Mouse (Mus musculus) neural tube, embryonic 11.5 days (tissue): Measurements from ENCODE around the gene Gps2. TPM values are rescaled to one million over a fixed set of nuclear protein-coding genes. Genes with fewer than 3 reads are reported as not detected.

Experiments
- ATAC-seq: fragments of 200-750 bp; cut with Nextera tagmentation; 2 replicates; pipeline ENCODE4 v1.8.0; 2017; ENCODE audit warnings: moderate number of reproducible peaks, mild to moderate bottlenecking, moderate TSS enrichment, moderate library complexity; ENCODE audit not compliant: insufficient read depth, low FRiP score, low TSS enrichment
- DNase-seq: peaks from one replicate; pipeline ENCODE4 v3.0.0-alpha.2; 2015; ENCODE audit warnings: low spot score
- H3K27ac ChIP-seq: fragments of 300-500 bp; sonication (generic); 2 replicates; pipeline ENCODE4 v1.5.1; 2014; ENCODE audit warnings: low read depth, mild to moderate bottlenecking, low read length
- H3K27me3 ChIP-seq: fragments of 300-500 bp; sonication (generic); 2 replicates; pipeline ENCODE4 v1.6.1; 2014; ENCODE audit warnings: mild to moderate bottlenecking, low read length, mixed read lengths; ENCODE audit not compliant: control insufficient read depth, insufficient read depth
- H3K36me3 ChIP-seq: fragments of 300-500 bp; sonication (generic); 2 replicates; pipeline ENCODE4 v1.6.1; 2014; ENCODE audit warnings: mild to moderate bottlenecking, low read length, moderate library complexity, mixed read lengths; ENCODE audit not compliant: control insufficient read depth, insufficient read depth
- H3K4me1 ChIP-seq: fragments of 300-500 bp; sonication (generic); 2 replicates; pipeline ENCODE4 v1.6.1; 2014; ENCODE audit warnings: low read length, mixed read lengths; ENCODE audit not compliant: control insufficient read depth, insufficient read depth
- H3K4me2 ChIP-seq: fragments of 300-500 bp; sonication (generic); 2 replicates; pipeline ENCODE4 v1.6.1; 2014; ENCODE audit warnings: low read depth, mild to moderate bottlenecking, moderate library complexity
- H3K4me3 ChIP-seq: fragments of 300-500 bp; sonication (generic); 2 replicates; pipeline ENCODE4 v1.5.1; 2014; ENCODE audit warnings: low read depth, low read length
- H3K9ac ChIP-seq: fragments of 300-500 bp; sonication (generic); 2 replicates; pipeline ENCODE4 v1.6.1; 2014; ENCODE audit warnings: mild to moderate bottlenecking, low read length
- H3K9me3 ChIP-seq: fragments of 300-500 bp; sonication (generic); 2 replicates; pipeline ENCODE4 v1.6.1; 2016; ENCODE audit warnings: low read length; ENCODE audit not compliant: control insufficient read depth
- WGBS: fragments of 180-500 bp; shearing (Covaris S2); extraction: QIAGEN DNeasy Blood & Tissue Kit; methylation state at CpG from one replicate; pipeline ENCODE4 v1.1.7; 2014; 5-methylcytosine and 5-hydroxymethylcytosine counted together
- polyA plus RNA-seq: library from polyadenylated mRNA; unstranded; fragments of >200 nt; fragmentation: Nextera tagmentation; extraction: Ambion mirVana; gene quantifications from 2 replicates; pipeline ENCODE4 v1.2.1, GENCODE M21; 2014

Gps2 gene
- polyA plus RNA-seq, 1 experiment from 2014 or later = 84.0 TPM

DNA sequence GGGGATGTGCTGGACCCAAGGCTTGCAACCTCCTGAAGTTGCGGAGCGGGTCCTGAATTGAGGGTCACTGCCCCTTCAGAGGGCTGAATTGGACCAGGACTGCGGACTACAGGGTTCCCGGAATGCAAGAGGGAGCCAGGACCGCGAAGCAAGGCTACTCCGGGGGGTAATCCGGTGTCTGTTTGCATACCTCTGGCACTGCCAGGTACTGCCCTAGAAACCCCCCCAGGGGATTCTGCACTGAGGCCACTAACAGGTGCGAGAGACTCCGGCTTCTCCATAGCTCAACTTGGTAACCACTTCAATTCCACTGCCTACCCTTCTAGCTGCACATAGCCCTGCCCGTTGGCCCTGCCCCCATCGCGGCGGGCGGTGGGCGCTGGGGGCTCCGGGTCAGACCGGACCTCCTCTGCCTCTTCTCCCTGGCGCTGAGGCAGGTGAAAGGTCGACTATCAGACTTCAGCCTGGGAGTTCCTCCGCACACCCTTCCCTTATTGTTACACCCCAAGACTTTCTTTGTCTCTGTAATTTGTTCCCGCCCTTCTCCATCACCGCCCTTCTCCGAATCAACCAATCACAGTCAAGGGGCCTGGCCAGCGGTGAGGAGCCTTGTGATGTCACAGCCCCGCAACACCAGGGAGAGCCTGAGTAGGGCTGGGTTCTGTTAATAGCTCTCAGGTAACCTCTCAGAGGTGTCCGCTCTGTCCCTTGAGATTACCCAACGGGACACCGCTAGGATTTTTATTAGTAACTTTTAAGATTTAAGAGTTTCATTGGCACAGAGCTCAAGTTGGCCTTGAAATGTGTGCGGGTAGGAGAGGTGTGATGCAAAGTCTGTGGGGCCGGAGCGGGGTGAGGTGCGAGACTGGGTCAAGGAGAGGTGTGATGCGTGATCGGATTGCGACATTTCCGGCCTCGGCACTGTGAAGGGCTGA, 12.9 kb upstream of the Gps2 start, which contains the start of the genes 2810408A11Rik and Neurl4:
Gene 2810408A11Rik, minus strand, starts transcription at position 517 of the 935 bp plus-strand sequence.
Gene Neurl4, plus strand, starts transcription at position 602 of the 935 bp plus-strand sequence.
- Histone ChIP-seq H3K4me1 (peaks cover 10% of the 10 kb centered on the region), H3K36me3 (peaks cover 10% of the 10 kb centered on the region), H3K9me3 (no peaks in the 10 kb centered on the region), H3K4me3 (peak within 1 kb of the TSS; percentile 96), H3K27me3 (no peaks in the 10 kb centered on the region), H3K27ac (peak within 1 kb of the TSS; percentile 95), H3K9ac (peak within 1 kb of the TSS; percentile 98), H3K4me2 (peak within 1 kb of the TSS; percentile 98)
- peak; percentile 96 for ATAC-seq
- peak; percentile 89 for DNase-seq
- WGBS = under 1% methylated on average over 38 of the region's 38 CpGs

GRCm38 (mm10) chr11:69901406-69901846, 12.3 kb upstream of the Gps2 start:
- peak; percentile 72 for ATAC-seq
- Histone ChIP-seq H3K9me3 (no peaks in the 10 kb centered on the region), H3K4me2 (peak overlapping the region; percentile 98), H3K27ac (peak overlapping the region; percentile 95), H3K4me3 (peak overlapping the region; percentile 96), H3K9ac (peak overlapping the region; percentile 98), H3K27me3 (no peaks in the 10 kb centered on the region), H3K4me1 (peaks cover 10% of the 10 kb centered on the region), H3K36me3 (peaks cover 16% of the 10 kb centered on the region)
- WGBS = under 1% methylated on average over 42 of the region's 42 CpGs
- peak; percentile 97 for DNase-seq

DNA sequence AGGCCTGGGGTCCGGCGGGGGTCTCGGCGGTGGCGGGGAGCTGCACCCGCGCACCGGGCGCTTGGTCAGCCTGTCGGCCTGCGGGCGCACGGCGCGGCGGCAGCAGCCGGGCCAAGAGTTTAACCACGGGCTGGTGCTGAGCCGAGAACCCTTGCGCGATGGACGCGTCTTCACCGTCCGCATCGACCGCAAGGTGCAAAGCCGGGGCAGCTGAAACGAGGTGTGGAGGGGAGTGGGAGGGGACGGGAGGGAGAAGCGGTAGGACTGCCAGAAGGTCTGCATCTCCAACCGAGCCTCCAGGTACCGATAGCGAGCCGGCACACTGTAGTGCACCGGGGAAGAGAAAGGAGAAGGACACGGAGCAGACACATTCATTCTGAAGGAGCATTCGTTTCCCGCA, 11.7 kb upstream of the Gps2 start:
- H3K4me3 ChIP-seq = peak overlapping the region; percentile 96
- peak overlapping the region; percentile 98 for H3K9ac ChIP-seq
- no peaks in the 10 kb centered on the region for H3K27me3 ChIP-seq
- ATAC-seq (no peak; the same call in 1 of the 2 replicates), DNase-seq (peak; percentile 23)
- H3K36me3 ChIP-seq = peaks cover 22% of the 10 kb centered on the region
- no peaks in the 10 kb centered on the region for H3K9me3 ChIP-seq
- H3K27ac ChIP-seq = peak overlapping the region; percentile 95
- under 1% methylated on average over 37 of the region's 39 CpGs for WGBS
- peak overlapping the region; percentile 98 for H3K4me2 ChIP-seq
- H3K4me1 ChIP-seq = peaks cover 10% of the 10 kb centered on the region

GRCm38 (mm10) chr11:69902972-69903371, 10.7 kb upstream of the Gps2 start:
- no peak for ATAC-seq
- no peak overlapping the region for H3K27ac ChIP-seq
- 90% methylated on average over 13 of the region's 13 CpGs for WGBS

GRCm38 (mm10) chr11:69904311-69904710, 9.4 kb upstream of the Gps2 start:
- Histone ChIP-seq H3K36me3 (peaks cover 39% of the 10 kb centered on the region), H3K4me2 (no peak overlapping the region), H3K4me1 (peaks cover 10% of the 10 kb centered on the region), H3K4me3 (no peak overlapping the region), H3K27me3 (no peaks in the 10 kb centered on the region), H3K27ac (no peak overlapping the region), H3K9ac (no peak overlapping the region), H3K9me3 (no peaks in the 10 kb centered on the region)
- WGBS = 95% methylated on average over 9 of the region's 9 CpGs
- DNase-seq (no peak), ATAC-seq (no peak)

More at GRCm38 (mm10) chr11:69902972-69903371, 10.7 kb upstream of the Gps2 start:
- H3K4me3 ChIP-seq = peak overlapping the region; percentile 96; the same call in 1 of the 2 replicates
- H3K9ac ChIP-seq = 0 out of 2 replicates have a peak overlapping the region, but pooled peaks have one; percentile 98
- no peak for DNase-seq
- peak overlapping the region; percentile 98 for H3K4me2 ChIP-seq
- H3K4me1 ChIP-seq = peaks cover 10% of the 10 kb centered on the region
- H3K9me3 ChIP-seq = no peaks in the 10 kb centered on the region
- peaks cover 31% of the 10 kb centered on the region for H3K36me3 ChIP-seq
- H3K27me3 ChIP-seq = no peaks in the 10 kb centered on the region

- no peak for DNase-seq
- H3K27me3 ChIP-seq = no peaks in the 10 kb centered on the region
- H3K27ac ChIP-seq = no peak overlapping the region
- ATAC-seq = no peak
- no peak overlapping the region for H3K9ac ChIP-seq
- H3K4me1 ChIP-seq = peaks cover 5% of the 10 kb centered on the region; the same call in 1 of the 2 replicates
- WGBS = 95% methylated on average over 11 of the region's 11 CpGs
- H3K4me2 ChIP-seq = no peak overlapping the region
- peaks cover 58% of the 10 kb centered on the region for H3K36me3 ChIP-seq
- H3K9me3 ChIP-seq = no peaks in the 10 kb centered on the region
- no peak overlapping the region for H3K4me3 ChIP-seq
Observed at GRCm38 (mm10) chr11:69908645-69909044, 5.0 kb upstream of the Gps2 start.

DNA sequence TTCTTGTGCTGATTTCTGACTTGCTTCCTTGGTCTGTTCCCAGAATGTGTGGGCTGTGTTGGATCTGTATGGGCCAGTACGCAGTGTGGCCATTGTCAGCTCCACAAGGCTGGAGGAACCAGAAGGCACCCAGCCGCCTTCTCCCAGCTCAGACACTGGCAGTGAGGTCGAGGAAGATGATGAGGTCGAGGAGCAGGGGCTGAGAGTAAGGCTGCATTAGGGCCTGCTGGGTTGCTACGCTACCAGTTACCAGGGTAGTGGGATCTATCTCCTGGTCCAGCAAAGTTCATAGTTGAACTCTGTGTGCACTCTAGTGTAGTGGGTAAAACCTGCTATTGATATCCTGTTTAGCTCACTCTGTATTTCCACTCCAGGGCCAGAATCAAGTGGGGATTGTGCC, 4.5 kb upstream of the Gps2 start:
- H3K27me3 ChIP-seq = no peaks in the 10 kb centered on the region
- no peak overlapping the region for H3K9ac ChIP-seq
- WGBS = 87% methylated on average over 5 of the region's 5 CpGs
- ATAC-seq (no peak), DNase-seq (no peak)
- H3K4me3 ChIP-seq = no peak overlapping the region
- peaks cover 58% of the 10 kb centered on the region for H3K36me3 ChIP-seq
- H3K9me3 ChIP-seq = no peaks in the 10 kb centered on the region
- H3K4me2 ChIP-seq = no peak overlapping the region
- peaks cover 5% of the 10 kb centered on the region; the same call in 1 of the 2 replicates for H3K4me1 ChIP-seq
- no peak overlapping the region for H3K27ac ChIP-seq

- Histone ChIP-seq H3K4me1 (peaks cover 14% of the 10 kb centered on the region), H3K27me3 (no peaks in the 10 kb centered on the region), H3K9me3 (no peaks in the 10 kb centered on the region), H3K27ac (no peak overlapping the region), H3K9ac (no peak overlapping the region), H3K36me3 (peaks cover 54% of the 10 kb centered on the region), H3K4me2 (no peak overlapping the region), H3K4me3 (no peak overlapping the region)
- DNase-seq (no peak), ATAC-seq (no peak)
- 97% methylated on average over 8 of the region's 8 CpGs for WGBS
Observed at GRCm38 (mm10) chr11:69910177-69910576, 3.5 kb upstream of the Gps2 start.
